29 mouse cellular contexts compared by ENCODE assay signal in genomic region chr16:90903300-90903699, GRCm38 (mm10). TPM values are rescaled to one million over a fixed set of nuclear protein-coding genes. Genes with fewer than 3 reads are reported as not detected.
DNase-seq lines count a peak whose midpoint lies in the region; ATAC-seq and TF ChIP-seq lines count a peak whose summit lies in the region.
"Had no signal": no experiment of that assay in that cellular context is flagged by ENCODE, and none has a peak within 500 bp of the region (broad histone marks: within the 10 kb centered on the region; RNA-seq: fewer than 3 reads in every experiment).

No protein-coding gene starts in this region.

- TF ChIP-seq EP300 in heart, postnatal 0 days (IDR thresholded peaks at IDR 0.05; ENCODE audit: low read depth): no peak

- TF ChIP-seq CTCF in heart, postnatal 0 days (IDR thresholded peaks at IDR 0.05; ENCODE audit: low read depth): no peak

- WGBS in heart, embryonic 13.5 days: 31% methylated on average over 5 of the region's 5 CpGs
- WGBS in heart, postnatal 0 days: 57% methylated on average over 5 of the region's 5 CpGs

- no peak overlapping the region for H3K9ac ChIP-seq in heart, embryonic 13.5 days
- no peak overlapping the region for H3K9ac ChIP-seq in heart, postnatal 0 days (replicated peaks; ENCODE audit: low read depth, low read length)
- H3K9ac ChIP-seq: embryonic facial prominence, embryonic 15.5 days; forebrain, postnatal 0 days; heart, embryonic 12.5 days; hindbrain, embryonic 13.5 days had no signal

- no peak for DNase-seq in heart, postnatal 25 days (ENCODE audit: low spot score)
- DNase-seq in heart, postnatal 0 days (ENCODE audit: low spot score): peak; percentile 36
- DNase-seq in heart, adult 8-10 months (ENCODE audit: low spot score): no peak
- DNase-seq in ZHBTc4 (ENCODE audit: low read depth, low spot score): peak; percentile 90
- no peak for DNase-seq in cerebellum, adult 11 months
- DNase-seq: adrenal gland, adult 2 months; adrenal gland, postnatal 14 days; cerebellum, adult 11-12 months; cerebellum, adult 8-10 months; cerebellum, postnatal 10 days; cerebellum, postnatal 36 days; embryo, embryonic 11 days; forebrain, postnatal 0 days; gastrocnemius, adult 2 months; gastrocnemius, postnatal 14 days; heart, adult 18-20 months; heart, postnatal 36 days; kidney, adult 18-20 months; kidney, adult 9 months had no signal

- H3K4me2 ChIP-seq in heart, embryonic 13.5 days: no peak overlapping the region
- no peak overlapping the region for H3K4me2 ChIP-seq in heart, postnatal 0 days (ENCODE audit: low read depth, low read length)
- H3K4me2 ChIP-seq: embryonic facial prominence, embryonic 15.5 days; hindbrain, embryonic 13.5 days had no signal

- no peak for ATAC-seq in heart, embryonic 13.5 days (ENCODE audit: extremely low read depth, insufficient number of reproducible peaks, low FRiP score, low TSS enrichment)
- no peak for ATAC-seq in heart, postnatal 0 days (ENCODE audit: insufficient read depth, low read depth)
- ATAC-seq: CD4-positive, CD25-positive, alpha-beta regulatory T cell, adult 4 months; forebrain, embryonic 14.5 days; forebrain, postnatal 0 days; hindbrain, postnatal 0 days; inflammation-experienced regulatory T-cells, adult 6 months; intestine, embryonic 16.5 days had no signal

- intact Hi-C loops in heart, postnatal 25 days (cut with DNase I): no loop called here

- no peaks in the 10 kb centered on the region for H3K36me3 ChIP-seq in heart, embryonic 13.5 days
- no peaks in the 10 kb centered on the region for H3K36me3 ChIP-seq in heart, postnatal 0 days (replicated peaks; ENCODE audit: control insufficient read depth, insufficient read depth, low read length)
- H3K36me3 ChIP-seq: embryonic facial prominence, embryonic 15.5 days; heart, embryonic 12.5 days; hindbrain, embryonic 10.5 days; hindbrain, embryonic 13.5 days had no signal

- 0 out of 2 replicates have a peak overlapping the region, but pooled peaks have one; percentile 12 for H3K27ac ChIP-seq in heart, embryonic 13.5 days (replicated peaks)
- peak overlapping the region; percentile 6; the same call in 1 of the 2 replicates for H3K27ac ChIP-seq in heart, postnatal 0 days (ENCODE audit: low read depth)
- H3K27ac ChIP-seq: embryonic facial prominence, embryonic 15.5 days; gastrocnemius, adult 2 months; hindbrain, embryonic 10.5 days; hindbrain, embryonic 13.5 days; hindbrain, postnatal 0 days had no signal

- H3K4me1 ChIP-seq in heart, embryonic 13.5 days: peaks cover 26% of the 10 kb centered on the region
- peaks cover 14% of the 10 kb centered on the region for H3K4me1 ChIP-seq in heart, postnatal 0 days (ENCODE audit: control insufficient read depth, insufficient read depth)

- H3K27me3 ChIP-seq in heart, embryonic 13.5 days (replicated peaks): 0 out of 2 replicates have a peak, but pooled peaks cover 4% of the 10 kb centered on the region
- peaks cover 5% of the 10 kb centered on the region; the same call in 1 of the 2 replicates for H3K27me3 ChIP-seq in heart, postnatal 0 days (ENCODE audit: control insufficient read depth, insufficient read depth, low read length)
- H3K27me3 ChIP-seq: hindbrain, embryonic 13.5 days had no signal

- no peaks in the 10 kb centered on the region for H3K9me3 ChIP-seq in heart, embryonic 13.5 days
- no peaks in the 10 kb centered on the region for H3K9me3 ChIP-seq in heart, postnatal 0 days (replicated peaks; ENCODE audit: control insufficient read depth, low read length)
- H3K9me3 ChIP-seq: embryonic facial prominence, embryonic 15.5 days; heart, embryonic 12.5 days; hindbrain, embryonic 10.5 days; hindbrain, embryonic 13.5 days had no signal

- H3K4me3 ChIP-seq in heart, embryonic 13.5 days: no peak overlapping the region
- H3K4me3 ChIP-seq in heart, postnatal 0 days (ENCODE audit: low read depth, low read length): no peak overlapping the region
- H3K4me3 ChIP-seq: embryonic facial prominence, embryonic 15.5 days; gastrocnemius, adult 2 months; heart, embryonic 12.5 days; hindbrain, embryonic 10.5 days; hindbrain, embryonic 13.5 days had no signal

RNA-seq across cellular contexts. Expression of gene Cfap298, which starts 31.6 kb away (rescaled TPM):
- 34.6 and 36.9 TPM in 2 replicates for polyA plus RNA-seq in heart, embryonic 13.5 days (2015; fragmentation: Nextera tagmentation; extraction: Ambion mirVana)
- total RNA-seq in heart, postnatal 25 days (2021): 10 to 100 TPM; 20.8 to 23.3 TPM
- 7.1 and 22.1 TPM in 2 replicates for total RNA-seq in heart, postnatal 0 days (2014; rRNA removed; ENCODE audit: low replicate concordance)
- 39.6 and 45.4 TPM in 2 replicates for polyA plus RNA-seq in heart, postnatal 0 days (2015; fragmentation: Nextera tagmentation; extraction: Ambion mirVana)
- total RNA-seq in heart, adult 8-10 months (2022): 10 to 100 TPM; 21.5 to 32.6 (median 26.2) TPM

Comparison
In these comparisons a context has a peak if more than half of its experiments do, and no peak if none do; other contexts are left out.
1. DNase-seq: peak in heart, postnatal 0 days (single experiment) and ZHBTc4 (single experiment); none in heart, postnatal 25 days (single experiment), heart, adult 8-10 months (single experiment) and cerebellum, adult 11 months (single experiment).